Mouse (Mus musculus): ENCODE data around the gene Tns3.

DNA sequence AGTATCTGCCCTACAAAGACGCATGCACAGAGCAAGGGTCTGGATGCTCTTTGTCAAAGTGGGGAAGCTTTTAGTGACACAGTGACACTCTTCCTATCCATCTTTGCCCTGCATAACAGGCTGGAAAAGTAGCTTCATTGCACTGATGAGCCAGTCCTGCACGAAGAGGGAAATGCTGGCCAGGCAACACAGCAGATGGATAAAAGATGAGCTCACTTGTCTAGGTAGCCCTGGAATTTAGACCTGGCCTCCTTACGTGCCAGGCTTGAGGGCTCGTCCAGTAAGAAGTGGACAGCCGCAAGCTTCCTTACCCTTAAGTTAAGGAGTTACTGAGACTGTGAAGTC is 239.1 kb downstream of the Tns3 start:
- TF ChIP-seq POLR2AphosphoS2 (IDR thresholded peaks at IDR 0.05; ENCODE audit: insufficient read length, low read depth): no peak
- TF ChIP-seq POLR2A (IDR thresholded peaks at IDR 0.05; ENCODE audit: insufficient read length, low read depth): no peak
- TF ChIP-seq MAX (IDR thresholded peaks at IDR 0.05; ENCODE audit: low read depth): no peak
- no peak for TF ChIP-seq CEBPB (IDR thresholded peaks at IDR 0.05; ENCODE audit: insufficient read depth, poor library complexity, severe bottlenecking)
- TF ChIP-seq E2F4 (IDR thresholded peaks at IDR 0.05; ENCODE audit: insufficient read depth): no peak
- TF ChIP-seq MYOD1 (IDR thresholded peaks at IDR 0.05; ENCODE audit: control insufficient read depth in 1 of 3, insufficient read length in 2 of 3, low read depth in 2 of 3): no peak
- TF ChIP-seq USF1 (IDR thresholded peaks at IDR 0.05; ENCODE audit: low read depth): no peak
- TF ChIP-seq MYOG (IDR thresholded peaks at IDR 0.05; ENCODE audit: control insufficient read depth in 1 of 3, insufficient read depth in 1 of 3, insufficient read length in 2 of 3, low read depth in 2 of 3): no peak
- no peak for TF ChIP-seq TCF3 (IDR thresholded peaks at IDR 0.05; ENCODE audit: insufficient read length, low read depth)
- no peak for TF ChIP-seq TCF12 (IDR thresholded peaks at IDR 0.05; ENCODE audit: insufficient read depth, poor library complexity, severe bottlenecking)
- no peak for TF ChIP-seq SRF (IDR thresholded peaks at IDR 0.05; ENCODE audit: control insufficient read depth, insufficient read length, low read depth)
